ENCODE assay signal across 9 mouse cellular contexts in genomic region chr15:95856684-95857595, GRCm38 (mm10).
DNase-seq lines count a peak whose midpoint lies in the region; ATAC-seq lines count a peak whose summit lies in the region.
"Had no signal": no experiment of that assay in that cellular context is flagged by ENCODE, and none has a peak within 500 bp of the region (broad histone marks: within the 10 kb centered on the region; RNA-seq: fewer than 3 reads in every experiment).

No protein-coding gene starts in this region.

- no peaks in the 10 kb centered on the region for H3K27me3 ChIP-seq in heart, embryonic 15.5 days
- H3K27me3 ChIP-seq in lung, embryonic 16.5 days (ENCODE audit: control insufficient read depth, insufficient read depth, low read depth, low read length): no peaks in the 10 kb centered on the region
- no peaks in the 10 kb centered on the region for H3K27me3 ChIP-seq in intestine, embryonic 15.5 days (replicated peaks)
- H3K27me3 ChIP-seq in stomach, embryonic 15.5 days (replicated peaks): no peaks in the 10 kb centered on the region

- ATAC-seq in heart, embryonic 15.5 days (replicated peaks; ENCODE audit: insufficient number of reproducible peaks, insufficient read depth, low FRiP score, low read depth): 0 out of 2 replicates have a peak, but pooled peaks have one; percentile 43
- peak; percentile 81 for ATAC-seq in lung, embryonic 16.5 days (ENCODE audit: low read depth)
- ATAC-seq in intestine, embryonic 15.5 days: peak; percentile 32
- peak; percentile 25 for ATAC-seq in stomach, embryonic 15.5 days (ENCODE audit: insufficient read depth, low FRiP score, low read depth)

- no peaks in the 10 kb centered on the region for H3K9me3 ChIP-seq in heart, embryonic 15.5 days (replicated peaks)
- no peaks in the 10 kb centered on the region for H3K9me3 ChIP-seq in lung, embryonic 16.5 days (ENCODE audit: control insufficient read depth, low read length)
- no peaks in the 10 kb centered on the region for H3K9me3 ChIP-seq in intestine, embryonic 15.5 days
- H3K9me3 ChIP-seq in stomach, embryonic 15.5 days: no peaks in the 10 kb centered on the region

- 0 out of 2 replicates have a peak, but pooled peaks cover 4% of the 10 kb centered on the region for H3K4me1 ChIP-seq in heart, embryonic 15.5 days (replicated peaks)
- H3K4me1 ChIP-seq in lung, embryonic 16.5 days (replicated peaks; ENCODE audit: control insufficient read depth, insufficient read depth, low read length): peaks cover 16% of the 10 kb centered on the region
- peaks cover 10% of the 10 kb centered on the region; the same call in 1 of the 2 replicates for H3K4me1 ChIP-seq in intestine, embryonic 15.5 days (replicated peaks)
- peaks cover 9% of the 10 kb centered on the region; the same call in 1 of the 2 replicates for H3K4me1 ChIP-seq in stomach, embryonic 15.5 days

- no peak overlapping the region for H3K9ac ChIP-seq in heart, embryonic 15.5 days
- no peak overlapping the region for H3K9ac ChIP-seq in lung, embryonic 16.5 days (ENCODE audit: low read length)
- H3K9ac ChIP-seq in intestine, embryonic 15.5 days: no peak overlapping the region
- H3K9ac ChIP-seq in stomach, embryonic 15.5 days: no peak overlapping the region

- WGBS in heart, embryonic 15.5 days: 64% methylated on average over 8 of the region's 8 CpGs
- 56% methylated on average over 8 of the region's 8 CpGs for WGBS in lung, embryonic 16.5 days
- 56% methylated on average over 8 of the region's 8 CpGs for WGBS in intestine, embryonic 15.5 days
- WGBS in stomach, embryonic 15.5 days: 58% methylated on average over 8 of the region's 8 CpGs

- DNase-seq in heart, adult 18-20 months: no peak
- DNase-seq in lung, postnatal 14 days: no peak
- no peak for DNase-seq in cerebellum, adult 9-10 months
- DNase-seq: cerebellum, postnatal 36 days; gastrocnemius, postnatal 14 days had no signal

- 0 out of 2 replicates have a peak overlapping the region, but pooled peaks have one; percentile 10 for H3K27ac ChIP-seq in heart, embryonic 15.5 days
- peak overlapping the region; percentile 49 for H3K27ac ChIP-seq in lung, embryonic 16.5 days (ENCODE audit: low read length)
- H3K27ac ChIP-seq in intestine, embryonic 15.5 days: peak overlapping the region; percentile 51; the same call in 1 of the 2 replicates
- H3K27ac ChIP-seq in stomach, embryonic 15.5 days: no peak overlapping the region

- H3K4me3 ChIP-seq in heart, embryonic 15.5 days: no peak overlapping the region
- H3K4me3 ChIP-seq in lung, embryonic 16.5 days (ENCODE audit: low read length): no peak overlapping the region
- no peak overlapping the region for H3K4me3 ChIP-seq in intestine, embryonic 15.5 days (replicated peaks)
- no peak overlapping the region for H3K4me3 ChIP-seq in stomach, embryonic 15.5 days (replicated peaks)

- no peaks in the 10 kb centered on the region for H3K36me3 ChIP-seq in heart, embryonic 15.5 days
- 0 out of 2 replicates have a peak, but pooled peaks cover 3% of the 10 kb centered on the region for H3K36me3 ChIP-seq in lung, embryonic 16.5 days (ENCODE audit: control insufficient read depth, insufficient read depth, low read length)
- no peaks in the 10 kb centered on the region for H3K36me3 ChIP-seq in intestine, embryonic 15.5 days
- no peaks in the 10 kb centered on the region for H3K36me3 ChIP-seq in stomach, embryonic 15.5 days

- H3K4me2 ChIP-seq in heart, embryonic 15.5 days: no peak overlapping the region
- H3K4me2 ChIP-seq in lung, embryonic 16.5 days (ENCODE audit: low read depth, low read length): no peak overlapping the region
- no peak overlapping the region for H3K4me2 ChIP-seq in intestine, embryonic 15.5 days (replicated peaks)
- no peak overlapping the region for H3K4me2 ChIP-seq in stomach, embryonic 15.5 days

Comparison
In these comparisons a context has a peak if more than half of its experiments do, and no peak if none do; other contexts are left out.
1. ATAC-seq: peak in every context shown above with its lines; median percentile 81 in lung, embryonic 16.5 days; 43 in heart, embryonic 15.5 days; 32 in intestine, embryonic 15.5 days; 25 in stomach, embryonic 15.5 days.